13 mouse cellular contexts compared by ENCODE assay signal in the genomic region with DNA sequence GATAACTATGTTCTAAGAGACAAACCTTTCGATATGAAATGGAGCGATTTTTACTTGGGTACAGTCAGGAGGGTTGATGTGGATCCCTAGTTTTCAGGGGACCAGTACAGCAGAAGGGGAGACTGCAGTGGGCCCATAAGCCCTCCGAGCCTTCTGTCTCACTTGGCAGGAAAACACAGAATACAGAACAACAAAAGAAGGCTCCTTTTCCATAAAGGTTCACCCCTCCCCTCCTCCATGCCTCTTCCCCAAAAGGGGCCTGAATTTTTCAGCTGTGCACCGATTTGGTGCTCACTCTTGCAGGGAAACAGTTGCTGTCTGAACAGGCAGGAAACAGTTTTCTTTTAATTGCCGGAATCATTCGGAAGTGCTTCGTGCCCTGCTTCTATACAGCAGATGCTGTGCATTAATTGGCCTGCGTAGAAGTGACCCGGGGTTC. TPM values are rescaled to one million over a fixed set of nuclear protein-coding genes. Genes with fewer than 3 reads are reported as not detected.
DNase-seq lines count a peak whose midpoint lies in the region; ATAC-seq lines count a peak whose summit lies in the region.
"Had no signal": no experiment of that assay in that cellular context is flagged by ENCODE, and none has a peak within 500 bp of the region (broad histone marks: within the 10 kb centered on the region; RNA-seq: fewer than 3 reads in every experiment).

No protein-coding gene starts in this region.

- no peak for ATAC-seq in heart, embryonic 11.5 days (replicated peaks; ENCODE audit: insufficient number of reproducible peaks, low FRiP score, low TSS enrichment)
- no peak for ATAC-seq in embryonic facial prominence, embryonic 14.5 days (ENCODE audit: low read depth)
- peak; percentile 44 for ATAC-seq in hindbrain, embryonic 16.5 days
- ATAC-seq in neural tube, embryonic 13.5 days (ENCODE audit: low read depth), result peak; percentile 61; the same call in 1 of the 2 replicates
- no peak for ATAC-seq in monocyte, adult 5-6 weeks (replicated peaks; ENCODE audit: insufficient number of reproducible peaks, low FRiP score, low TSS enrichment, poor library complexity, severe bottlenecking)

- H3K4me1 ChIP-seq in heart, embryonic 11.5 days (ENCODE audit: control insufficient read depth, insufficient read depth, low read length), result peaks cover 4% of the 10 kb centered on the region
- peaks cover 18% of the 10 kb centered on the region for H3K4me1 ChIP-seq in embryonic facial prominence, embryonic 14.5 days (ENCODE audit: control insufficient read depth, insufficient read depth, low read length)
- H3K4me1 ChIP-seq in hindbrain, embryonic 16.5 days (ENCODE audit: control insufficient read depth, insufficient read depth, low read depth, low read length), result peaks cover 20% of the 10 kb centered on the region
- H3K4me1 ChIP-seq in neural tube, embryonic 13.5 days (replicated peaks), result peaks cover 34% of the 10 kb centered on the region

- no peak overlapping the region for H3K27ac ChIP-seq in heart, embryonic 11.5 days (ENCODE audit: low read depth, low read length)
- 0 out of 2 replicates have a peak overlapping the region, but pooled peaks have one; percentile 15 for H3K27ac ChIP-seq in embryonic facial prominence, embryonic 14.5 days (replicated peaks; ENCODE audit: low read depth, low read length)
- H3K27ac ChIP-seq in hindbrain, embryonic 16.5 days (ENCODE audit: low read depth, low read length), result peak overlapping the region; percentile 48
- peak overlapping the region; percentile 72 for H3K27ac ChIP-seq in neural tube, embryonic 13.5 days (replicated peaks)
- H3K27ac ChIP-seq: gastrocnemius, adult 2 months; kidney, embryonic 15.5 days had no signal

- no peaks in the 10 kb centered on the region for H3K36me3 ChIP-seq in heart, embryonic 11.5 days (ENCODE audit: control insufficient read depth, insufficient read depth, low read length)
- H3K36me3 ChIP-seq in embryonic facial prominence, embryonic 14.5 days (ENCODE audit: control insufficient read depth, insufficient read depth, low read length), result no peaks in the 10 kb centered on the region
- H3K36me3 ChIP-seq in hindbrain, embryonic 16.5 days (ENCODE audit: control insufficient read depth, insufficient read depth, low read length), result no peaks in the 10 kb centered on the region
- no peaks in the 10 kb centered on the region for H3K36me3 ChIP-seq in neural tube, embryonic 13.5 days
- H3K36me3 ChIP-seq: kidney, embryonic 15.5 days had no signal

- H3K4me3 ChIP-seq in heart, embryonic 11.5 days (ENCODE audit: low read depth, low read length), result no peak overlapping the region
- no peak overlapping the region for H3K4me3 ChIP-seq in embryonic facial prominence, embryonic 14.5 days (ENCODE audit: low read depth, low read length)
- H3K4me3 ChIP-seq in hindbrain, embryonic 16.5 days (ENCODE audit: low read length), result no peak overlapping the region
- H3K4me3 ChIP-seq in neural tube, embryonic 13.5 days, result no peak overlapping the region
- H3K4me3 ChIP-seq: gastrocnemius, adult 2 months; kidney, embryonic 15.5 days had no signal

- 0 out of 2 replicates have a peak, but pooled peaks cover 2% of the 10 kb centered on the region for H3K27me3 ChIP-seq in heart, embryonic 11.5 days (ENCODE audit: control insufficient read depth, insufficient read depth, low read length)
- no peaks in the 10 kb centered on the region for H3K27me3 ChIP-seq in embryonic facial prominence, embryonic 14.5 days (replicated peaks; ENCODE audit: control insufficient read depth, insufficient read depth, low read length)
- H3K27me3 ChIP-seq in hindbrain, embryonic 16.5 days (replicated peaks; ENCODE audit: control insufficient read depth, insufficient read depth, low read length), result no peaks in the 10 kb centered on the region
- H3K27me3 ChIP-seq in neural tube, embryonic 13.5 days, result peaks cover 11% of the 10 kb centered on the region; the same call in 1 of the 2 replicates
- H3K27me3 ChIP-seq: kidney, embryonic 15.5 days had no signal

- DNase-seq in heart, adult 11 months, result peak; percentile 79
- peak; percentile 43 for DNase-seq in embryonic facial prominence, embryonic 14.5 days (ENCODE audit: low spot score)
- no peak for DNase-seq in thymus, postnatal 0 days (ENCODE audit: low spot score)
- no peak for DNase-seq in ovary, postnatal 14 days (ENCODE audit: low spot score)
- DNase-seq: adrenal gland, postnatal 25 days; embryo, embryonic 11 days; gastrocnemius, adult 2 months; heart, postnatal 14 days had no signal

- H3K9me3 ChIP-seq in heart, embryonic 11.5 days (replicated peaks; ENCODE audit: control insufficient read depth, low read length), result no peaks in the 10 kb centered on the region
- no peaks in the 10 kb centered on the region for H3K9me3 ChIP-seq in embryonic facial prominence, embryonic 14.5 days (ENCODE audit: control insufficient read depth, low read length)
- no peaks in the 10 kb centered on the region for H3K9me3 ChIP-seq in hindbrain, embryonic 16.5 days (ENCODE audit: control insufficient read depth, low read length)
- no peaks in the 10 kb centered on the region for H3K9me3 ChIP-seq in neural tube, embryonic 13.5 days
- H3K9me3 ChIP-seq: kidney, embryonic 15.5 days had no signal

- 77% methylated on average over 9 of the region's 9 CpGs for WGBS in heart, embryonic 11.5 days (ENCODE audit: insufficient replicate concordance)
- WGBS in embryonic facial prominence, embryonic 14.5 days, result 45% methylated on average over 9 of the region's 9 CpGs
- 34% methylated on average over 9 of the region's 9 CpGs for WGBS in hindbrain, embryonic 16.5 days
- WGBS in neural tube, embryonic 13.5 days, result 33% methylated on average over 9 of the region's 9 CpGs

- H3K9ac ChIP-seq in heart, embryonic 11.5 days (ENCODE audit: low read depth, low read length), result no peak overlapping the region
- 0 out of 2 replicates have a peak overlapping the region, but pooled peaks have one; percentile 10 for H3K9ac ChIP-seq in embryonic facial prominence, embryonic 14.5 days (ENCODE audit: low read depth, low read length)
- H3K9ac ChIP-seq in hindbrain, embryonic 16.5 days (ENCODE audit: low read depth, low read length), result no peak overlapping the region; the same call in 1 of the 2 replicates
- peak overlapping the region; percentile 17; the same call in 1 of the 2 replicates for H3K9ac ChIP-seq in neural tube, embryonic 13.5 days
- H3K9ac ChIP-seq: kidney, embryonic 15.5 days had no signal

- no peak overlapping the region for H3K4me2 ChIP-seq in heart, embryonic 11.5 days
- no peak overlapping the region for H3K4me2 ChIP-seq in embryonic facial prominence, embryonic 14.5 days (ENCODE audit: low read depth, low read length)
- H3K4me2 ChIP-seq in hindbrain, embryonic 16.5 days (ENCODE audit: low read length), result no peak overlapping the region
- no peak overlapping the region for H3K4me2 ChIP-seq in neural tube, embryonic 13.5 days
- H3K4me2 ChIP-seq: kidney, embryonic 15.5 days had no signal

RNA-seq across cellular contexts. Expression of gene Ggact, which starts 31.3 kb away (rescaled TPM):
- polyA plus RNA-seq in heart, embryonic 11.5 days (2014; fragmentation: Nextera tagmentation; extraction: Ambion mirVana), result 11.6 and 15.0 TPM in 2 replicates
- polyA plus RNA-seq in embryonic facial prominence, embryonic 14.5 days (2014; fragmentation: Nextera tagmentation; extraction: Ambion mirVana), result 11.6 and 15.2 TPM in 2 replicates
- 13.6 and 14.7 TPM in 2 replicates for polyA plus RNA-seq in hindbrain, embryonic 16.5 days (2015; fragmentation: Nextera tagmentation; extraction: Ambion mirVana)
- 6.5 and 9.4 TPM in 2 replicates for polyA plus RNA-seq in neural tube, embryonic 13.5 days (2015; fragmentation: Nextera tagmentation; extraction: Ambion mirVana)
- 24.9 and 25.0 TPM in 2 replicates for polyA plus RNA-seq in thymus, postnatal 0 days (2015; fragmentation: Nextera tagmentation; extraction: Ambion mirVana)
- total RNA-seq in monocyte, adult 5-6 weeks (2017), result 0.75 to 6.5 TPM (median 5.6 TPM) in 3 replicates

Comparison
In these comparisons a context has a peak if more than half of its experiments do, and no peak if none do; other contexts are left out.
1. DNase-seq: peak in heart, adult 11 months (single experiment) and embryonic facial prominence, embryonic 14.5 days (single experiment); none in thymus, postnatal 0 days (single experiment) and ovary, postnatal 14 days (single experiment).
2. ATAC-seq: peak in hindbrain, embryonic 16.5 days (single experiment) and neural tube, embryonic 13.5 days (single experiment); none in heart, embryonic 11.5 days (single experiment), embryonic facial prominence, embryonic 14.5 days (single experiment) and monocyte, adult 5-6 weeks (single experiment).
3. H3K9ac ChIP-seq: peak in embryonic facial prominence, embryonic 14.5 days (single experiment) and neural tube, embryonic 13.5 days (single experiment); none in heart, embryonic 11.5 days (single experiment) and hindbrain, embryonic 16.5 days (single experiment).